Mouse (Mus musculus) small intestine, adult 2 months (tissue): ENCODE measurements around the gene Astn2. TPM values are rescaled to one million over a fixed set of nuclear protein-coding genes. Genes with fewer than 3 reads are reported as not detected.
"Not testable (repeated sequence)": the region's sequence is repeated elsewhere in the genome, so short reads cannot be mapped to it uniquely, and the experiment has no call there.

ENCODE experiments used
- H3K27ac ChIP-seq: fragments of 200-500 bp; 2 replicates; pipeline ENCODE4 v1.5.1; 2012; ENCODE audit warnings: low read depth, low read length, control low read depth, inconsistent platforms; ENCODE audit not compliant: insufficient read depth
- H3K27me3 ChIP-seq: fragments of 200-500 bp; 2 replicates; pipeline ENCODE4 v1.6.1; 2012; ENCODE audit warnings: mild to moderate bottlenecking, moderate library complexity, low read length, inconsistent platforms; ENCODE audit not compliant: control insufficient read depth, insufficient read depth
- H3K36me3 ChIP-seq: fragments of 200-500 bp; 2 replicates; pipeline ENCODE4 v1.6.1; 2012; ENCODE audit warnings: mild to moderate bottlenecking, low read length, control low read depth, inconsistent platforms; ENCODE audit not compliant: control insufficient read depth, insufficient read depth
- H3K4me1 ChIP-seq: fragments of 200-500 bp; 2 replicates; pipeline ENCODE4 v1.6.1; 2012; ENCODE audit warnings: low read length, inconsistent platforms, mixed read lengths; ENCODE audit not compliant: control insufficient read depth, insufficient read depth, insufficient read length
- H3K4me3 ChIP-seq: fragments of 200-500 bp; 2 replicates; pipeline ENCODE4 v1.5.1; 2012; ENCODE audit warnings: low read depth, mild to moderate bottlenecking, control low read depth, inconsistent platforms, low read length, moderate library complexity
- CTCF ChIP-seq: fragments of 200-500 bp; IDR thresholded peaks from 2 replicates; pipeline ENCODE4 v1.5.1; 2012; ENCODE audit warnings: low read depth, mild to moderate bottlenecking, control low read depth, inconsistent platforms, low read length, moderate library complexity, mixed read lengths; ENCODE audit not compliant: insufficient replicate concordance, insufficient read length; ENCODE audit errors: extremely low read depth
- POLR2A ChIP-seq: fragments of 200-500 bp; IDR thresholded peaks from 2 replicates; pipeline ENCODE4 v1.6.1; 2012; ENCODE audit warnings: low read depth, mild to moderate bottlenecking, control low read depth, inconsistent platforms, low read length, moderate library complexity
- WGBS: fragments of 180-500 bp; shearing (Covaris S2); methylation state at CpG from one replicate; pipeline ENCODE4 v1.1.7; 2018; 5-methylcytosine and 5-hydroxymethylcytosine counted together
- polyA plus RNA-seq: library from polyadenylated mRNA; depleted of rRNA; stranded (reverse); fragments of >200 nt; gene quantifications from 2 replicates; pipeline ENCODE4 v1.2.3, GENCODE M21; 2012

Astn2 gene
- polyA plus RNA-seq, 1 experiment: 0.37 TPM

GRCm38 (mm10) chr4:65694011-65694410 lies 710.4 kb downstream of the Astn2 start:
- H3K4me1 ChIP-seq: no peaks in the 10 kb centered on the region
- TF ChIP-seq CTCF (no peak), POLR2A (no peak)
- 74% methylated on average over 5 of the region's 5 CpGs for WGBS
- no peaks in the 10 kb centered on the region for H3K27me3 ChIP-seq
- H3K4me3 ChIP-seq: no peak overlapping the region
- H3K36me3 ChIP-seq: no peaks in the 10 kb centered on the region
- H3K27ac ChIP-seq: no peak overlapping the region

- Histone ChIP-seq H3K4me3 (no peak overlapping the region), H3K4me1 (no peaks in the 10 kb centered on the region), H3K36me3 (no peaks in the 10 kb centered on the region), H3K27me3 (no peaks in the 10 kb centered on the region), H3K27ac (no peak overlapping the region)
- TF ChIP-seq POLR2A: no peak
- no peak for TF ChIP-seq CTCF
- 42% methylated on average over 1 of the region's 1 CpGs for WGBS
Observed at GRCm38 (mm10) chr4:65687006-65687723, 717.2 kb downstream of the Astn2 start.

- TF ChIP-seq POLR2A (no peak), CTCF (no peak)
- no peak overlapping the region for H3K4me3 ChIP-seq
Observed at GRCm38 (mm10) chr4:65686258-65687005, 718.0 kb downstream of the Astn2 start.

GRCm38 (mm10) chr4:65684401-65684800 lies 720.0 kb downstream of the Astn2 start:
- no peak overlapping the region for H3K27ac ChIP-seq
- no peak for TF ChIP-seq CTCF
- TF ChIP-seq POLR2A: no peak
- H3K27me3 ChIP-seq: no peaks in the 10 kb centered on the region
- WGBS: 63% methylated on average over 3 of the region's 3 CpGs
- H3K36me3 ChIP-seq: no peaks in the 10 kb centered on the region
- no peaks in the 10 kb centered on the region for H3K4me1 ChIP-seq
- no peak overlapping the region for H3K4me3 ChIP-seq

More at GRCm38 (mm10) chr4:65686258-65687005, 718.0 kb downstream of the Astn2 start:
- no peaks in the 10 kb centered on the region for H3K27me3 ChIP-seq
- no peak overlapping the region for H3K27ac ChIP-seq
- WGBS: 59% methylated on average over 3 of the region's 3 CpGs
- H3K36me3 ChIP-seq: no peaks in the 10 kb centered on the region
- no peaks in the 10 kb centered on the region for H3K4me1 ChIP-seq

GRCm38 (mm10) chr4:65679786-65680185 lies 724.6 kb downstream of the Astn2 start:
- H3K36me3 ChIP-seq, H3K27me3 ChIP-seq, H3K4me1 ChIP-seq, H3K4me3 ChIP-seq, H3K27ac ChIP-seq: not testable (repeated sequence)
- 35% methylated on average over 2 of the region's 2 CpGs for WGBS

GRCm38 (mm10) chr4:65678929-65679328 lies 725.5 kb downstream of the Astn2 start:
- no peaks in the 10 kb centered on the region for H3K36me3 ChIP-seq
- TF ChIP-seq POLR2A (no peak), CTCF (no peak)
- H3K4me3 ChIP-seq: no peak overlapping the region
- H3K4me1 ChIP-seq: no peaks in the 10 kb centered on the region
- H3K27ac ChIP-seq: no peak overlapping the region
- WGBS: 26% methylated on average over 5 of the region's 5 CpGs
- H3K27me3 ChIP-seq: no peaks in the 10 kb centered on the region; the same call in 1 of the 2 replicates

GRCm38 (mm10) chr4:65678495-65678894 lies 725.9 kb downstream of the Astn2 start:
- Histone ChIP-seq H3K4me1 (no peaks in the 10 kb centered on the region), H3K36me3 (no peaks in the 10 kb centered on the region), H3K27me3 (no peaks in the 10 kb centered on the region; the same call in 1 of the 2 replicates), H3K4me3 (no peak overlapping the region), H3K27ac (no peak overlapping the region)
- WGBS: 61% methylated on average over 5 of the region's 5 CpGs
- TF ChIP-seq CTCF: no peak
- TF ChIP-seq POLR2A: no peak
